Mouse (Mus musculus) yolk sac, embryonic 10.5 days (tissue): ENCODE measurements around the gene Mapk8ip2.
A peak's percentile ranks its signal among the peaks of the same experiment; 100 is the strongest.
"Not testable (repeated sequence)": the region's sequence is repeated elsewhere in the genome, so short reads cannot be mapped to it uniquely, and the experiment has no call there.

Experiments
- DNase-seq: peaks from one replicate; pipeline ENCODE4 v3.0.0-alpha.2; 2017; ENCODE audit warnings: low spot score

Mapk8ip2 gene

DNA sequence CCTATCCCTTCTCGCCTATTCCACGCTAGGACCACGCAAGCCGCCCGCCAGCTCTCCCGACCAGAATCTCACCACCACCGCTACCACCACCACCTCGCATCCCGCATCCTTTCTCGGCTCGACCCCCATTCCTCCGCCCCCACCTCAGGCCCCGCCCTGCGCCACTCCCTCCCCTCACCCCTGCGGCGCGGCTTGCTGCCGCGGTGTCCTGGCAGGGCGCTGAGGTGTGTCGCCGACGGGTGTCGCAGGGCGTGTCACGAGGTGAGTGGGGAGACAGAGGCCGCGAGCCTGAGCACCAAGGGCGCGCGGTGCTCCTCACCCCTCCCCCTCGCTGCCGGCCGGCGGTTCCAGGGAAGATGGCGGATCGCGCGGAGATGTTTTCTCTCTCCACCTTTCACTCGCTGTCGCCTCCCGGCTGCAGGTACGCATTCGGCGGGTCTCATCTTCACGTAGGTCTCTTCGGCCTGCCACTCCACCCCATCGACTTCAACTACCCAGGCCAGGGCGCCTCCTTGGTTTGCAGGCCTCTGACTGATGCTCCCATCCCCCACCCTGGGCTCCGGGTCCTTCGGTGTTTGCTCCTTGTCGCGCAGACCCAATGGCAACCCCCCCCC lies at the start of gene Mapk8ip2:
Mapk8ip2 (plus strand) TSS at position 49 of the 614 bp plus-strand sequence.
- DNase-seq, result no peak

DNA sequence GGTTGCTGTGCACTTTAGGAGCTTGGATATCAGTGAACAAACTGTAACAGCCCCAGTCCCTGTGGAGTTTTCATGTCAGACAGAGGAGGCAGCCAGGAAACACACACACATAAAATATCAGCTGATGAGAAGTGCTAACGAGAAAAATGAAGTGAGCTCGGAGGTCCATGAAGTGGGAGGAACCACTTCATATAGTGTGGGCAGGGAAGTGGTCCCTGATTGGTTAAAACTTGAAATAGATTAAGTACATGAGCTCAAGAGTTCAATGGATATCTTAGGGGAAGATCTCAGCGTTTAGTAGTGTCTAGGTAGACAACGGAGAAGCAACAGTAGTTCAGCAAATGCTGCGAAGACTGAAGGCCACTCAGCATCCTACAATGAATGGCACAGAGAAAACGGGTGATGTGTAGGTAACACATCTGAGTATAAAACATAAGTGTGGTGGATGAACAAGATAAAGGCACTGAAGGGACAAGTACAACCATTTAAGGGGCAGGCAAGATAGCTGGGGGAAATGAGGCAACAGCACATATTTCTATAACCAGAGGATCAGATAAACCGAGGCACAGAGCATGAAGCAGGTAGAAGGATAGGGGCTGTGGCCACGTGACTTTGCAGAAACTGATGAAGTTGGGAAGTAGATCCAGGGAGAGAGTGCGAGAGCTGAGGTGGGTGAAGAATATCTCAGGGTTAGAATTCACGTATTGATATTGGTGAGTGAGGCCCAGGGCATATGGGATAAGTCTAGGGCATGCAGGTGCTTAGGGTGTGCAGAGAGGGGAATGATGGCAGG lies 48.7 kb upstream of the Mapk8ip2 start:
- DNase-seq, result no peak

DNA sequence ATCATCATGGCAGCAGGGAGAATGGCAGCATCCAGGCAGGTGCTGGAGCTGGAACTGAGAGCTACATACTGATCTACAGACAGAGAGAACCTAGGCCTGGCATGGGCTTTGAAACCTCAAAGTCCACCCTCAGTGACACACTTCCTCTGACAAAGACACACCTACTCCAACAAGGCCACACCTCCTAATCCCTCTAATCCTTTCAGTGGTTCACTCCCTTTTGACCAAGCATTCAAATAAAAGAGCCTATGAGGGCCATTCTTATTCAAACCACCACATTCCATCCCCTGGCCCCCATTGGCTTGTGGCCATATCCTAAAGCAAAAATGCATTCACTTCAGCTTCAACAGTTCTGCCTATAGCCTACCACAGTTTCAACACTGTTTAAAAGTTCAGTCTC lies 47.0 kb upstream of the Mapk8ip2 start:
- no peak for DNase-seq

DNA sequence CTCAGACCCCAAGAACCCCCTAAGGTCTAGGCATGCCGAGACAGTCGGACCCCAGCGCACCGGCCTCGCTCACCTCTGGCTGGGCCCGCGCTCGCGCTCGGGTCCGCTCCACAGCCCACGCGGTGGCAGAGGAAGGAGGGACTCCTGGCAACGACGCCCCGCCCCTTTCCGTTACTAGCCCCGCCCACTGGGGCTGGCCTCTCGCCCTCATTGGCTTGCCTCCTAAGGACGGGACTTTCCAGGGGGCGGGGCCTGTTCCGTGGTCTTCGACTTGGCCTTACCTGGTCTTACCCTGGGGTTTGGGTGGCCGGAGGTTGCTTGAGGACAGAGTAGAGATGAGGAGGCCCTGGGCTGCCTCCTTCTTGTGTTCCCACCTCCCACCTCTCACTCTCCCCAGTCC lies 43.6 kb upstream of the Mapk8ip2 start, which contains the start of gene Syce3:
Syce3 (minus strand) TSS at position 386 of the 400 bp plus-strand sequence.
- no peak for DNase-seq

DNA sequence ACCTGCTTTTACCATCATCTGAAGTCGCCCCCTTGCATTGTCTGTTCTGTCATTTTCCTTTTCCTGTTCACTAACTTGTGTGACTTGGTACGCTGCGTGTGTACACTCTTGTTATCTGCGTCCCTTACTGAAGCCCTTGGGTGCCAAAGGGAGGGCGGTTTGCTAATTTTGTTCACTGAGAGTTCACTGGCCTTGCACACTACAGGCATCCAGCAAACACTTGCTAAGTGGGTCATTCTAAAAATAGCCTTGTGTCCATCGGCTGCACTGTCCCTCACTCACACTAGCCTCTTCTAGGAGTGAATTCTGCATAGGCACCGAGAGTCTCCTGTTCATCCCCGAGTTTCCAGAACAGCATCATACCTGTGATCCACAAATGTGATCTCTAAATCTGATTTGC lies 38.4 kb upstream of the Mapk8ip2 start:
- no peak for DNase-seq

DNA sequence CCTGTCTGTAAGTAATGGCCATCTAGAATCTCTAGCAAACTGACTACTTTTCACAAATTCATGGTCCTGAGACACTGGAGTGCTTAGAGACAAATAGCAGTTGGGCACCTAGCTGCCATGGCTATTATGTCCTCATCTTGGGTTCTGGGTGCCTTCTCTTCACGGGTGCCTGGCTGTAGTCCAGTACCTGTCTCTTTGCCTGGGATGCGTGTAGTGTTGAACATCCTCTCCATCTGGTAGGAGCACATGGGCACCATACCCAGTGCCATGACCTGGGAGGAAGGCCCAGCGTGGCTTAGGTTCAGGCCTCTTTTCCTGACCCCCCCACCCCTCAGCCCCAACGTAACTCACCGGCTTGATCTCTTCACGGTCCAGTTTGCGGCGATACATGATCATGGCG lies 31.8 kb upstream of the Mapk8ip2 start:
- DNase-seq, result no peak

DNA sequence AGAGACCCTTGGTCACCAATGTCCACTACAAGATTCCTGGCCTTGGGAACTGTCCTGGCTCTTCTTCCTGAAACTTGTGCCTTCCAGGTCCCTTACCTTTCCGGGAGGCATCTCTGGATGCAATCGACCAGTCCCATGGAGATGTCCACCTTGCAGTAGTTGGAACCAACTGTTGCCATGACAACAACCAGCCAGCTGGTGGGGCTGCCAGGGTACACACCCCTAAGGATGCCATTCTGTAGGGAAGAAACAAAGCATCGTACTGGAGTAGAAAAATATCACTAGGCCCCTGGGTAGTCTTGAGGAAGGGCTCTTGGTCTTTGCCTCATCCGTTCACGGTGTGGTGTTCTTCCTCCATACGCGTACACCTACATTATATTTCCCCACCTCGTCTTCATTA lies 29.1 kb upstream of the Mapk8ip2 start:
- DNase-seq, result no peak

DNA sequence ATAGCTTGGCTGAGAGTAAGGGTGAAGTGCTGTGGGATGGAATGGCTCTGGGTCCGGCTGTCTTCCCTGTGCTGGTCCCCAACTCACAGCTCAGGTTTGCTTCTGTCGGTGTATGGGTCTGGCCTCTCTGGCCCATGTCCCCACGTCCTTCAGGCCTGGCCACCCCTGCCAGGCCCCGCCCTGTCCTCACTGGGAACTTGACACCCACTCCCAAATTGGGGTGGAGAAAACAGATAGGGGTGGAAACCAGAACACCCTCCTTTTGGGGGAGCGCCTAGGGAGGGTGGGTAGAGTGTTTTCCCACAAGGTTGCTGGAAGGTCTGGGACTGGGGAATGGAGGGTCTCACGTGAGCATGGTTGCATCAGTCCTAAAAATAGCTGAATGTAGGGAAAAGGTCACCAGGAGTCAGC lies 28.0 kb upstream of the Mapk8ip2 start, which contains the start of gene Cpt1b:
Cpt1b (minus strand) TSS at position 153 of the 411 bp plus-strand sequence.
- no peak for DNase-seq

DNA sequence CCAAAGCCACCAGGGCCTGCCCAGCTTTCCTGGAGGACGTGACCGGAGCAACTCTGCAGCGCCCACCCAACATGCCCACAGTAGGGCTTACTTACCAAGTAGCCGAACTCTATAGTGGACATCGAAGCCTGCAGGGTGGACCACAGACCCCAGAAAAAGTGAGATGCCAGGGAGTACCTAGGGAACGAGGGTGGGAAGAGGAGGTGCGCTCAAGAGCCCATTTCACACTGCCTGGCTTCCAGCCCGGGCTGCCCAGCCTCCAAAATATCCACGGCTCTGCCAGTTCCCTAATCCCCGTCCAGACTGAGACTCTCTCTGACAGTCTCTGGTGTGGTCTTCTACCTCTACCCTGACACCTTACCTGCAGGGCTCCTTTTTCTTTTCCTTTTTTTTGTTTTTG lies 27.0 kb upstream of the Mapk8ip2 start:
- no peak for DNase-seq

DNA sequence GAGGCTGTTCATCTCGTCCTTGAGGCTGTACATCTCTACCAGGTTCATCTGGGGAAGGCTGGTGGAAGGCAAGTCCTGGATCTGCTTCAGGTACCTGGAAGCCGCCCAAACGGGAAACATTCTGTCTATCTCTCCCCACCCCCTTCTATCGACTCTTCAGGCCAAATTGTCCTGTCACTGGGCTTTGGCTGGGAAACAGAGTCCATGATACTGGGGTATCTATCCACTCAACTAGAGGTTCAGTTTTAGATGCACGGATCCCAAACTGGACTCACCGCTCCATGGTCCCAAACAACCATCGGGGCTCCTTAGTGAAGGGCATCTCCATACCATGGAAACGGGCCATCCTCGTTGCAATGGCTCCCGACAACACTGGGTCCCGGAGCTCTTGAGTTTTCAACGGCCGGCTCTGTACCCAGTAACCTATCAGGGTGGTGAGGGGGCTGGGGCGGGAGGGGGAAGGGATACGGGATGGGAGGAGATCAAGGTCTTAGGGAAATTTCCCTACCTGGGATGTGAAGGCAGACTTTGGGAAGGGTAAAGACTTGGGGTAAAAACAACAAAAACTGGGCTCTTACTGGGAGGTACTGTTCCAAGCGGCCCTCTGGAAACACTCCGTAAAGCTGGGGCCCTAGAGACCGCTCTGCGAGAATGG lies 25.4 kb upstream of the Mapk8ip2 start:
- DNase-seq, result no peak

DNA sequence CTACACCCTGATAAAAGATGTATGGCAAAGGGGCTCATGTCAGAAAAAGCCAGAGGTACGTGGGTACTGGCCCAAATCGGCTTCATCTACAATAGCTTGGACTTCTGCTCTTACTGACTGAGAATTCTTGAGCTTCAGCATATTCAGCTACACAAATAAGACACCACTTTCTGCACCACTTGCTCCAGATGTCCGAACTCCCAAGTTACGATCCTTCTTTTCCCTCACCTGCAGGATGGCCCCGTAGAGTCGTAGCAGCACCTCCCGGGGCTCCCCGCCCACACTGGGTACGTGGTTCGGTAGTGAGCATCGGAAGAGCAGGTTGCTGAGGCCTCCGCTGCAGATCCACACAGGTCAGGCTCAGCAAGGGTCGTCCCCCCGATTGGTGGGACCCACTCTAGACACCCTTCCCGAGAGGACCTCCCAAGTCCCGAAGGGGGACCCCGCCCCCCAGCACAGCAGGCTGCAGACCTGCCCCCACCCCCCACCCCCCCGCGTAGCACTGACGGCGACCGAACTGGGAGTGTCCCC lies 24.8 kb upstream of the Mapk8ip2 start:
- DNase-seq, result no peak

DNA sequence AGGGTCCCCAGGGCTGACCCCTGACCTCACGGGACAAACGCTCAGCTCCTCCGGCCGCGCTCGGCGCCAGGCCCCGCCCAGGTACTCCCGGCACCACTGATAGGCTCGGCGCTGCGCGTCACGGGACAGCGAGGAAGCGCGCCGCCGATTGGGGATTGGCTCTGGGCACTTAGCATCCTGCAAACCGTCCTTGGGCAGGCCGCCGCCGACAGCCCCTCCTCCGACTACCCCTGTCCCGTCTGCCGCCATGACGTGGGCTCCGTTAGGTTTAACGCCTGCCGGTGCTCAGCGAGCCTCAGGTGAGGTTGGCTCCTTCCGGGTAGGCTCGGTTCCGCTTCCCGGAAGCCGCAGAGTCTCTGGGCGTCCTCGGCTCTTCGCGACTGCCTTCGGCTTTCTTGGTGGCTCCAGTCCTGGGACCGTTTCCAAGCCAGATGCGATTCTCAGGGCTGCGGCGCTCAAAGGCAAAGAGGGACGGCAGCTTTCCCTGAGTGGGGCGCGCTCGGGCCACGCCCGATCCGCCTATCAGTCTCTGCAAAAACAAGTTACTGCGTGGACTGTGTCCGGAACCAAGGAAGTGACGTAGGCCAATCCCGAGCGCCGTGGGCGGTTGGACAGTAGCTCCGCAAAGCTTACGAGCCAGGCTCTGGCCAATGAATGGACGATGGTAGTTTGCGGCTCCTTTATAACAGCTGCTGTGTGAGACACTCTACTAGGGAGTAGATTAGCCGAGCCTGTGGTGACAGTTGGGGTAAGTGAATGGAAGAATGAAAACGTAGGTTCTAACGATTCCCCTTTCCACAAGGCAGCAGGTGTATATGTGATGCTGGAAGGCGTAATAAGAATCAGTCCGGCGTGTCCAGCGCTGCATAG lies 24.1 kb upstream of the Mapk8ip2 start, which contains the start of the genes C730034F03Rik, Gm44502 and Chkb:
C730034F03Rik (plus strand) TSS at position 238 of the 870 bp plus-strand sequence.
Gm44502 (minus strand) TSS at position 345 of the 870 bp plus-strand sequence.
Chkb (minus strand) TSS at position 557 of the 870 bp plus-strand sequence.
- DNase-seq, result peak; percentile 94

DNA sequence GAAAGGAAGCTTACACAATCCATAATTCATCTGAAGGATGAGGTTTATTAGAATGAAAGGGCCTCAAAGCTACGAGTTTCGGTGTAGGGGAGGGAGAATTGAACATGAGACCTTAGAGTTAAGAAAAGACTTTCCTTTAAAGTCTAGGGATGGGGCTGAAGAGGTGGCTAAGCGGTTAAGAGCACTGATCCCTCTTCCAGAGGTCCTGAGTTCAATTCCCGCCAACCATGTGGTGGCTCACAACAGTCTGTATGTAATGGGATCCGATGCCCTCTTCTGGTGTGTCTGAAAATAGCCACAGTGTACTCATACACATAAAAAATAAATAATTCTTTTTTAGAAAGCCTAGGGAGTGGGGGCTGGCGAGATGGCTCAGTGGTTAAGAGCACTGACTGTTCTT lies 23.4 kb upstream of the Mapk8ip2 start:
- no peak for DNase-seq

DNA sequence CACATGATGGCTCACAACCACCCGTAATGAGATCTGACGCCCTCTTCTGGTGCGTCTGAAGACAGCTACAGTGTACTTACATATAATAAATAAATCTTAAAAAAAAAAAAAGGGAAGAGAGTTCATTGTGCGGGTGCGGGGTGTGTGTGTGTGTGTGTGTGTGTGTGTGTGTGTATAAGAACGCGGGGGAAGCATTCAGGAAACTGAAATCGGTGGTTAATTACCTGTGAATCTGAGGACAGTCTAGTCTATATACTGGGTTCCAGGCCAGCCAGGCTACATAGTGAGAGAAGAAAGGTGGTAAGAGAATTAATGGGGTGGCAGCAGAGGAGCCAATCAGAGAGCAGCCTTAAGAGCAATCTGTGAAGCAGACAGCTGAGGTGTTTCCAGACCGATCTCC lies 22.9 kb upstream of the Mapk8ip2 start:
- not testable (repeated sequence) for DNase-seq

DNA sequence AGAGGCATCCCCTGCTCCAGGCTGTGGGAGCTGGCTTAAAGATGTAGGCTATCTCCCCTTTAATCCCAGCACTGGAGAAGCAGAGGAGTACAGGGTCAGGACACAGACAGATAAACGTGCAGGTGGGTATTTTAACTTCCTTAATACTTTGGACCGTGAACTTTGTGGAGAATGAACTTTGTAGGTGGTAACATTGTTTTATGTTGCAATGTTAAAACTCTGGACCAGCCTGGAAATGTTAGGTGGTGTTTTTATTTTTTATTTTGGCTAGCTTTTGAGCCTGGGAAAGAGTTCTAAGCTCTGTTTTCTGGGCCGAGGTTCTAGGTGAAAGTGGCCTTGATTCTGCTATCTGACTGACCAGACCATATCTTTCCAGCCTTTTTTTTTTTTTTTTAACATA lies 22.4 kb upstream of the Mapk8ip2 start:
- DNase-seq, result no peak

DNA sequence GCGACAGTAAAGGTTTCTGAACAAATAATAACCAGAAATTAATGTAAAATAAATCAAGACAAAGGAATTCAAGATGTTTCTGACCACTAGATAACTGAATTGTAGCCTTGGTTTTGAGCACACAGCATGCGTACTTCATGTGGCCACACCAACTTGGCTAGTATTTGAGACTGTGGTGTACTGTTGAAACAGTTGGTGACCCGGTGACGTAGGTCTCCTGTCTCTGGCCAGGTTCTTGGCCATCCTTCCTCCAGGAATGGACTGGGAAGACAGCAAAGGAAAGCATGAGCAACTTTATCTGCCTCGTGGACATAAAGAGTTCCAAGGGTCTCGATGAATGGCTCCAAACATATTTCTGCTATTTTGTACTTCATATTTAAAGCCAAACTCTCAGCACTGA lies 21.9 kb upstream of the Mapk8ip2 start:
- no peak for DNase-seq

DNA sequence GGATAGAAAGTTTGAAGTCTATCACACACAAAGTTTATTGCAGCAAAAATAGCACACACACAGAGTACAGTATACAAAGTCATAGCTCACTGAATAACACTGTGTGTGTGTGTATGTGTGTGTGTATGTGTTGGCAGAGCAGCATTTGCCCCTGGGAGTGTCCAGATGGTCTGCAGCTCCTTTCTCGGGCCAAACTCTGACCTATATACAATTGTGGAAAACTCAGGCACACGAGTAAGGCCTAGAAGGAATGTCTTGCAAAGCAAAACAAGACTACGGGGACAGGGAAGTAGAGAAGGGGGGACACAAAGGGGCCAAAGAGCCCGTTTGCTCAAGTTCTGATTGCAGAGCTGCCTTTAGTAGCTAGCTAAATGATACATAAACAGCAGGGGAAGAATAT lies 20.8 kb upstream of the Mapk8ip2 start:
- DNase-seq, result no peak

DNA sequence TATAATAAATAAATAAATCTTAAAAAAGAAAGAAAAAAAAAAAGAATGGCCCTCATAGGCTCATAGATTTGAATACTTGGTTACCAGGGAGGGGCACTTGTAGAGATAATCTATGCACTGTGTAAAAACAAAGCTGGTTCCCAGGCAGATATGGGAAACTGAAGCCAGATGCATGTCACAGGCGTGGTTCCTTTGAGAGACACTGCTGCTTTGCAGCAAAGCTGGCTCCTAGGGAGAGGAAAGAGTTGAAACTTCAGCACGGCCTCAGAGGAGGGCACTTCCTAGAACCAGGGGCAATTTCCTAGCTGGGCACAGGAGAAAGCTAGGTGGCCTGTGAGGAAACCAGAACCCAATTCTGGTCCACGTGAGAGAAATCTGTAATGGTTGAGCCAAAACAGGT lies 19.6 kb upstream of the Mapk8ip2 start:
- DNase-seq, result no peak

DNA sequence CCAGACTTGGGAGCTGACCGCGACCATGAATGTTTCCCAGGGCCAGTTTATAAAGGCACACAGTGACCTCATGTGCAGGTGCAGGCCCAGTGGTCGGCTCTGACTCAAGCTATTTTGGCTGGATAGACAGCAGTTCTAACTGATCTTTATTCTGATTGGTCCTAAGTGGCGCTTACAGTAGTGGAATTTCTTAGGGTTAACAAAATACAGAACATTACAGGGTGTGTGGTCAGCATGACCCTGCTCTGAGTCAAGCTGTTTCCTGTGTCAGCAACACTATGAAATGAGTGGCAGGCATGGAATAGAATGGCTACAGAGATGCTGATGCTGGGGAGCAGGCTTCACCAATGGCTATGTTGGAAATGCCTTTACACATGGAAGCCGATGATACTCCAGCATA lies 17.8 kb upstream of the Mapk8ip2 start:
- DNase-seq, result no peak

DNA sequence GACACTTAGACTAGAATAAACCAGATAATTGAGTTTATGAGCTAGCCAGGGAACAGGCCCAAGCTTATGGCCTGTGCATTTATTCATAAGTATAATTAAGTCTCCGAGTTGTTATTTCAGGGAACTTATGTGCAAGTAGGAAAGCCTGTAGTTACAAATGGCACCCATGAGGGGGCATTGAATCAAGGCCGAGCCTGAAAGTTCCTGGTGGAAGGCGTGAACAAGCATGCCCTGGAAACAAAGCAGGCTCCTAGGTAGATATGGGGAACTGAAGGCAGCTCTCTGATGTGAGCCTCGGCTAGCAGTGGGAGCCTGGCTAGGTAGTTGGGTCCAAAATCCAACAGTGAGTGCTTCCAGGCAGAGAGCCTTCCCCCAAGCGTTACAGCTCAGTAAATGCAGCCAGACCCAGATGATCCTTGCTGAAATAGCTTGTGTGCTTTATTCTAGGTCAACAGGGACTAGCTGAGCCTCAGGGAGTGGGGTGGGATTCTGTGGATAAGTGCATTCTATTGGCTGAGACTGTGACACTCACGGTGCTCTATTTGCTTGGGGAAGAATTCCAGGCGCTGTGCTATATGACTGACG lies 11.1 kb upstream of the Mapk8ip2 start:
- DNase-seq, result no peak
